Mouse (Mus musculus) limb, embryonic 14.5 days (tissue): Measurements from ENCODE around the gene Chd9. TPM values are rescaled to one million over a fixed set of nuclear protein-coding genes. Genes with fewer than 3 reads are reported as not detected.

Experiments
- ATAC-seq: fragments of 200-750 bp; cut with Nextera tagmentation; 2 replicates; pipeline ENCODE4 v1.8.0; 2017; ENCODE audit warnings: low read depth, moderate number of reproducible peaks, moderate TSS enrichment; ENCODE audit not compliant: low FRiP score
- DNase-seq: peaks from one replicate; pipeline ENCODE4 v3.0.0-alpha.2; 2015; ENCODE audit warnings: low spot score
- H3K27ac ChIP-seq: fragments of 300-500 bp; sonication (generic); replicated peaks from 2 replicates; pipeline ENCODE4 v1.5.1; 2014; ENCODE audit warnings: low read depth, mild to moderate bottlenecking, low read length, moderate library complexity, mixed read lengths
- H3K27me3 ChIP-seq: fragments of 300-500 bp; sonication (generic); 2 replicates; pipeline ENCODE4 v1.6.1; 2014; ENCODE audit warnings: low read length, mixed read lengths; ENCODE audit not compliant: control insufficient read depth, insufficient read depth
- H3K36me3 ChIP-seq: fragments of 300-500 bp; sonication (generic); 2 replicates; pipeline ENCODE4 v1.6.1; 2014; ENCODE audit warnings: mild to moderate bottlenecking, low read length, moderate library complexity, mixed read lengths; ENCODE audit not compliant: control insufficient read depth, insufficient read depth
- H3K4me1 ChIP-seq: fragments of 300-500 bp; sonication (generic); 2 replicates; pipeline ENCODE4 v1.6.1; 2014; ENCODE audit warnings: antibody characterized with exemption, low read length, mixed read lengths; ENCODE audit not compliant: control insufficient read depth, insufficient read depth
- H3K4me2 ChIP-seq: fragments of 300-500 bp; sonication (generic); replicated peaks from 2 replicates; pipeline ENCODE4 v1.6.1; 2014; ENCODE audit warnings: low read depth, mild to moderate bottlenecking, low read length, moderate library complexity; ENCODE audit not compliant: severe bottlenecking
- H3K4me3 ChIP-seq: fragments of 300-500 bp; sonication (generic); replicated peaks from 2 replicates; pipeline ENCODE4 v1.5.1; 2014; ENCODE audit warnings: low read length
- H3K9ac ChIP-seq: fragments of 300-500 bp; sonication (generic); 2 replicates; pipeline ENCODE4 v1.6.1; 2014; ENCODE audit warnings: mild to moderate bottlenecking, low read depth, low read length, moderate library complexity; ENCODE audit not compliant: severe bottlenecking
- H3K9me3 ChIP-seq: fragments of 300-500 bp; sonication (generic); 2 replicates; pipeline ENCODE4 v1.6.1; 2016; ENCODE audit warnings: low read length; ENCODE audit not compliant: control insufficient read depth
- POLR2A ChIP-seq: fragments of 200-500 bp; IDR thresholded peaks from 2 replicates; pipeline ENCODE4 v1.8.0; 2012; ENCODE audit warnings: inconsistent platforms, mild to moderate bottlenecking, moderate library complexity, borderline replicate concordance; ENCODE audit not compliant: insufficient read depth, insufficient read length; ENCODE audit errors: extremely low read depth
- WGBS: fragments of 180-500 bp; shearing (Covaris S2); extraction: QIAGEN DNeasy Blood & Tissue Kit; methylation state at CpG from one replicate; pipeline ENCODE4 v1.1.7; 2014; 5-methylcytosine and 5-hydroxymethylcytosine counted together
- polyA plus RNA-seq, 2 experiments: library from polyadenylated mRNA; depleted of rRNA in 1 of 2; stranded (reverse) in 1 of 2; unstranded in 1 of 2; fragments of >200 nt; fragmentation: Nextera tagmentation in 1 of 2; extraction: Ambion mirVana in 1 of 2; gene quantifications; 2 replicates each; pipeline versions ENCODE4 v1.2.1 to v1.2.3; 2012 to 2014

The Chd9 gene
- polyA plus RNA-seq (2012; rRNA removed) (97.2 and 127 TPM in 2 replicates), polyA plus RNA-seq (2014; fragmentation: Nextera tagmentation; extraction: Ambion mirVana) (143 and 153 TPM in 2 replicates)

- H3K36me3 ChIP-seq, result no peaks in the 10 kb centered on the region
- H3K27ac ChIP-seq, result peak within 1 kb of the TSS; percentile 79
- WGBS, result 1% methylated on average over 32 of the region's 39 CpGs
- peak within 1 kb of the TSS; percentile 61 for H3K4me3 ChIP-seq
- peak within 1 kb of the TSS; percentile 62 for H3K9ac ChIP-seq
- TF ChIP-seq POLR2A, result no peak
- H3K9me3 ChIP-seq, result no peaks in the 10 kb centered on the region
- peak within 1 kb of the TSS; percentile 82 for H3K4me2 ChIP-seq
- DNase-seq, result peak; percentile 91
- peak; percentile 93 for ATAC-seq
- peaks cover 15% of the 10 kb centered on the region for H3K4me1 ChIP-seq
- H3K27me3 ChIP-seq, result no peaks in the 10 kb centered on the region
Observed at GRCm38 (mm10) chr8:90828181-90828986, at the start of gene Chd9. Gene Chd9 (plus strand): TSS chr8:90828352.

DNA sequence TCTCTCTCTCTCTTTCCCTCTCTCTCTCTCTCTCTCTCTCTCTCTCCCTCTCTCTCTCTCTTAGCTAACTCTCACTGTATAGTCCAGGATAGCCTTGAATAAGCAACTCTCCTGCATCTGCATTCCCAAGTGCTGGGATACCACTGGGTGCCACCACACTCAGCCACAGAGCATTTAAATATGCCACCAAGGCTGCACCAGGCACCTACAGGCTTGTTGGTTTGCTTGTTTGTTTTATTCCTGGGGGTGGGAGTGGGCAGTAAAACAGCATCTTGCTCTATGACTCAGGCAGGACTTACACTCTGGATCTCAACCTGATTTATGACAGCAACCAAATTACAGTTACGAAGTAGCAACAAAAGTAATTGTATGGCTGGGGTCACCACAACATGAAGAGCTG is 36.5 kb upstream of the Chd9 start:
- DNase-seq, result no peak
- Histone ChIP-seq H3K27me3 (no peaks in the 10 kb centered on the region), H3K27ac (no peak overlapping the region), H3K9ac (no peak overlapping the region), H3K9me3 (no peaks in the 10 kb centered on the region), H3K36me3 (no peaks in the 10 kb centered on the region), H3K4me2 (no peak overlapping the region), H3K4me3 (no peak overlapping the region), H3K4me1 (0 out of 2 replicates have a peak, but pooled peaks cover 7% of the 10 kb centered on the region)
- no peak for TF ChIP-seq POLR2A
- WGBS, result 82% methylated on average over 1 of the region's 1 CpGs
- ATAC-seq, result no peak

DNA sequence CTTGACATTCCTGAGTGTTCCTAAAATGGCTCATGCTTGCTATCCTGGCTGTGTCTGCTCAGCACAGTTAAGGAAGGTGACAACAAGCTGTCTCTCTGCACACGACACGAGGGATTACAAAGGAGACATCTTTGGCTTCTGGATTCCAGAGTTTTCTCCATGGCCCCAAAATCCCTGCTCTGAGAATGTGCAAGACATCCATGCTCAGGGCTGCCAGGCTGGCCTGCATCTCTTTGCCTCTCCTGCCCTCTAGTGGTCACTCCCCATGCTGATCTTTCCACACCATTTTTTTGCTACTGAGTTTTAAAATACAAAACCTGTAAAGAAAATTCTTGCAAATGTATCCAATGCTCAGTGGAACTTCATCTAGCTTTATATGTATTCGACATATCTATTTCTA is 34.4 kb upstream of the Chd9 start:
- H3K9ac ChIP-seq, result no peak overlapping the region
- H3K27me3 ChIP-seq, result no peaks in the 10 kb centered on the region
- no peak overlapping the region for H3K27ac ChIP-seq
- H3K4me2 ChIP-seq, result no peak overlapping the region
- H3K9me3 ChIP-seq, result no peaks in the 10 kb centered on the region
- WGBS, result 5% methylated on average over 3 of the region's 3 CpGs
- no peak overlapping the region for H3K4me3 ChIP-seq
- TF ChIP-seq POLR2A, result no peak
- H3K4me1 ChIP-seq, result 0 out of 2 replicates have a peak, but pooled peaks cover 7% of the 10 kb centered on the region
- peak; percentile 60 for ATAC-seq
- peak; percentile 87 for DNase-seq
- H3K36me3 ChIP-seq, result no peaks in the 10 kb centered on the region

GRCm38 (mm10) chr8:90794990-90795861 is 32.9 kb upstream of the Chd9 start:
- H3K9ac ChIP-seq, result no peak overlapping the region; the same call in 1 of the 2 replicates
- H3K9me3 ChIP-seq, result no peaks in the 10 kb centered on the region
- DNase-seq (peak; percentile 74), ATAC-seq (peak; percentile 74; the same call in 1 of the 2 replicates)
- H3K4me3 ChIP-seq, result peak overlapping the region; percentile 24
- TF ChIP-seq POLR2A, result no peak
- 0 out of 2 replicates have a peak, but pooled peaks cover 7% of the 10 kb centered on the region for H3K4me1 ChIP-seq
- no peaks in the 10 kb centered on the region for H3K36me3 ChIP-seq
- 8% methylated on average over 12 of the region's 12 CpGs for WGBS
- H3K27ac ChIP-seq, result no peak overlapping the region
- H3K4me2 ChIP-seq, result peak overlapping the region; percentile 41
- no peaks in the 10 kb centered on the region for H3K27me3 ChIP-seq

GRCm38 (mm10) chr8:90799473-90799872 is 28.7 kb upstream of the Chd9 start:
- H3K36me3 ChIP-seq, result no peaks in the 10 kb centered on the region
- H3K9ac ChIP-seq, result no peak overlapping the region
- DNase-seq (no peak), ATAC-seq (no peak)
- no peak overlapping the region for H3K4me3 ChIP-seq
- H3K27me3 ChIP-seq, result no peaks in the 10 kb centered on the region
- no peak overlapping the region for H3K27ac ChIP-seq
- no peak overlapping the region for H3K4me2 ChIP-seq
- H3K9me3 ChIP-seq, result no peaks in the 10 kb centered on the region
- no peak for TF ChIP-seq POLR2A
- H3K4me1 ChIP-seq, result 0 out of 2 replicates have a peak, but pooled peaks cover 7% of the 10 kb centered on the region
- WGBS, result 94% methylated on average over 5 of the region's 5 CpGs
